Mouse (Mus musculus) forebrain, embryonic 15.5 days (tissue): ENCODE results near the gene Mfap1a. TPM values are rescaled to one million over a fixed set of nuclear protein-coding genes. Genes with fewer than 3 reads are reported as not detected.
"Not testable (repeated sequence)": the region's sequence is repeated elsewhere in the genome, so short reads cannot be mapped to it uniquely, and the experiment has no call there.

Experiments
- ATAC-seq: fragments of 200-750 bp; cut with Nextera tagmentation; replicated peaks from 2 replicates; pipeline ENCODE4 v1.8.0; 2017; ENCODE audit warnings: mild to moderate bottlenecking, moderate TSS enrichment, moderate library complexity
- H3K27ac ChIP-seq: fragments of 300-500 bp; sonication (generic); replicated peaks from 2 replicates; pipeline ENCODE4 v1.5.1; 2015; ENCODE audit warnings: mild to moderate bottlenecking, inconsistent platforms
- H3K27me3 ChIP-seq: fragments of 300-500 bp; sonication (generic); 2 replicates; pipeline ENCODE4 v1.6.1; 2015; ENCODE audit warnings: inconsistent platforms
- H3K36me3 ChIP-seq: fragments of 300-500 bp; sonication (generic); 2 replicates; pipeline ENCODE4 v1.6.1; 2015; ENCODE audit warnings: mild to moderate bottlenecking, inconsistent platforms
- H3K4me1 ChIP-seq: fragments of 300-500 bp; sonication (generic); 2 replicates; pipeline ENCODE4 v1.6.1; 2015; ENCODE audit warnings: inconsistent platforms
- H3K4me2 ChIP-seq: fragments of 300-500 bp; sonication (generic); replicated peaks from 2 replicates; pipeline ENCODE4 v1.6.1; 2015; ENCODE audit warnings: mild to moderate bottlenecking, inconsistent platforms
- H3K4me3 ChIP-seq: fragments of 300-500 bp; sonication (generic); 2 replicates; pipeline ENCODE4 v1.5.1; 2015; ENCODE audit warnings: mild to moderate bottlenecking, inconsistent platforms
- H3K9ac ChIP-seq: fragments of 300-500 bp; sonication (generic); replicated peaks from 2 replicates; pipeline ENCODE4 v1.6.1; 2015; ENCODE audit warnings: mild to moderate bottlenecking, inconsistent platforms
- H3K9me3 ChIP-seq: fragments of 300-500 bp; sonication (generic); 2 replicates; pipeline ENCODE4 v1.6.1; 2016; ENCODE audit warnings: inconsistent platforms
- WGBS: fragments of 180-500 bp; shearing (Covaris S2); methylation state at CpG from one replicate; pipeline ENCODE4 v1.1.7; 2015; ENCODE audit warnings: mixed read lengths; 5-methylcytosine and 5-hydroxymethylcytosine counted together
- polyA plus RNA-seq: library from polyadenylated mRNA; unstranded; fragments of >200 nt; fragmentation: Nextera tagmentation; extraction: Ambion mirVana; gene quantifications from 2 replicates; pipeline ENCODE4 v1.2.1, GENCODE M21; 2015

Mfap1a gene
- polyA plus RNA-seq, 1 experiment from 2014 or later: 32.5 TPM

GRCm38 (mm10) chr2:121509584-121509983, 3.1 kb upstream of the Mfap1a start:
- Histone ChIP-seq H3K4me2 (peak overlapping the region; percentile 44), H3K9ac (peak overlapping the region; percentile 35; the same call in 1 of the 2 replicates), H3K4me1 (peaks cover 22% of the 10 kb centered on the region), H3K36me3 (peaks cover 11% of the 10 kb centered on the region; the same call in 1 of the 2 replicates), H3K27me3 (no peaks in the 10 kb centered on the region), H3K27ac (no peak overlapping the region), H3K4me3 (peak overlapping the region; percentile 38), H3K9me3 (no peaks in the 10 kb centered on the region)
- 26% methylated on average over 16 of the region's 16 CpGs for whole genome bisulfite sequencing
- peak; percentile 59; the same call in 1 of the 2 replicates for ATAC-seq

GRCm38 (mm10) chr2:121507951-121508330, 1.5 kb upstream of the Mfap1a start:
- H3K27me3 ChIP-seq: no peaks in the 10 kb centered on the region
- no peak overlapping the region for H3K27ac ChIP-seq
- H3K4me1 ChIP-seq: peaks cover 22% of the 10 kb centered on the region
- ATAC-seq: no peak
- peak overlapping the region; percentile 72 for H3K4me2 ChIP-seq
- WGBS: 89% methylated on average over 2 of the region's 2 CpGs
- peak overlapping the region; percentile 59; the same call in 1 of the 2 replicates for H3K9ac ChIP-seq
- no peaks in the 10 kb centered on the region for H3K9me3 ChIP-seq
- H3K4me3 ChIP-seq: peak overlapping the region; percentile 54
- H3K36me3 ChIP-seq: peaks cover 9% of the 10 kb centered on the region; the same call in 1 of the 2 replicates

DNA sequence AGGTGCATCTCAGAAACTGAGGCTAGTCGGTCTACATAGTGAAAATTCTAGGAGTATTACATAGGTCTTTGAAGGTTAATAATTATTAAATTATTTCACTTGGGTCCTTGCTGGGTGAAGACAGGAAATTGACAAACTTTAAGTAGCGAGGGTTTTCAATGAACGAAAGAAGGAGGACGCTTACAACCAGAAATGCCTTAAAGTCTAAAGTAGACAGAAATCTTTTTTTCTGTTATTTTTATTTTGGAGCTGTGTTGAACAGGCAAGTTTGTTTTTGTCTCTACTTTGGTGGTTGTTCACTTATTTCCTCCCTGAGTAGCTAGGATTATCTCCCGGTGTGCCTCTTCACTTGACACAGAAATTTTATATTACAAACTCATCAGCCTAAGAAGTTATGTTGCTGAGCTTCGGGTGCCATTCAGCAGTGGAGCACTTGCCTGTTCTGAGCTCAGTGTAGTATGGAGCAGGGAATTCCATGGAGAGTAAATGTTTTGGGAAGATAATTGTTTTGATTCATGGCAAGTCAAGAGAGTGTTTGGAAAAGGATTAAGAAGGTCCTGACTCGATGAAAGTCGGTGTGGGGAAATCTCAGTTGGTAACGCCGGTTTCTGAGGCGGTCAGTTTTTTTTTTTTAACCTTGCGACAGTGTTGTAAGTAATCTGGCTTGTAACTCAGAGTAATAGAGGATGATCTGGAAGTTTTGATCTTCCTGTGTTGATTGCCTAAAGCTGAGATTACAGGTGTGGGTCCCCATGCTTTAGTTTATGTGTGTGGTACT, 897 bp upstream of the Mfap1a start:
- peak overlapping the region; percentile 59 for H3K9ac ChIP-seq
- H3K4me1 ChIP-seq: peaks cover 22% of the 10 kb centered on the region
- H3K27ac ChIP-seq: no peak overlapping the region
- WGBS: 13% methylated on average over 12 of the region's 12 CpGs
- peak overlapping the region; percentile 72 for H3K4me2 ChIP-seq
- H3K36me3 ChIP-seq: peaks cover 9% of the 10 kb centered on the region; the same call in 1 of the 2 replicates
- H3K4me3 ChIP-seq: peak overlapping the region; percentile 54
- no peaks in the 10 kb centered on the region for H3K27me3 ChIP-seq
- ATAC-seq: no peak
- no peaks in the 10 kb centered on the region for H3K9me3 ChIP-seq

- WGBS: 94% methylated on average over 3 of the region's 6 CpGs
- H3K4me2 ChIP-seq, H3K36me3 ChIP-seq, H3K4me1 ChIP-seq, H3K9ac ChIP-seq, H3K27ac ChIP-seq, ATAC-seq, H3K4me3 ChIP-seq, H3K27me3 ChIP-seq, H3K9me3 ChIP-seq: not testable (repeated sequence)
Measured at GRCm38 (mm10) chr2:121501550-121501949, 4.9 kb downstream of the Mfap1a start.

- H3K36me3 ChIP-seq, H3K9ac ChIP-seq, H3K4me3 ChIP-seq, H3K27me3 ChIP-seq, H3K4me2 ChIP-seq, H3K4me1 ChIP-seq, H3K27ac ChIP-seq, H3K9me3 ChIP-seq, ATAC-seq: not testable (repeated sequence)
- 77% methylated on average over 2 of the region's 2 CpGs for WGBS
Measured at GRCm38 (mm10) chr2:121484403-121484802, 22.1 kb downstream of the Mfap1a start.

GRCm38 (mm10) chr2:121483576-121483975, 22.9 kb downstream of the Mfap1a start:
- Histone ChIP-seq H3K4me1 (no peaks in the 10 kb centered on the region), H3K27ac (no peak overlapping the region), H3K27me3 (no peaks in the 10 kb centered on the region), H3K4me3 (no peak overlapping the region), H3K9ac (no peak overlapping the region), H3K4me2 (no peak overlapping the region), H3K9me3 (no peaks in the 10 kb centered on the region), H3K36me3 (no peaks in the 10 kb centered on the region)
- ATAC-seq: no peak
- 25% methylated on average over 8 of the region's 8 CpGs for WGBS

DNA sequence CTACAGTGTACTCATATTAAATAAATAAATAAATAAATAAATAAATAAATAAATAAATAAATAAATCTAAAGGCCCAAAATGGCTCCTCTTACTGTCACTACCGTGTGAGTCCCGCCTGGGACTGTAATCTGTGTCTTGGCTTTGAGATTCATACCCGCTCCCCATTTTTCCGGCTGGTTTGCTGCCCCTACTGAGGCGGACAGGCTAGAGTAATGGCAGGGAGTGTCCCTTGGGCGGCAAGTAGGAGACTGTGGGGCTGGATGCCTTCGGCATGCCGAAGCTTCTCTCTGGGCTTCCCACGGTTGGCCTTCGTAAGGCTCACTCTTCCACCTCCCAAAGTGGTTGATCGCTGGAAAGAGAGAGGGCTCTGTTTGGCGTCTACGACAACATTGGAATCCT, 25.5 kb downstream of the Mfap1a start:
- not testable (repeated sequence) for H3K4me1 ChIP-seq, H3K9me3 ChIP-seq, H3K4me3 ChIP-seq, H3K36me3 ChIP-seq, H3K9ac ChIP-seq, ATAC-seq, H3K4me2 ChIP-seq, H3K27me3 ChIP-seq, H3K27ac ChIP-seq
- WGBS: 91% methylated on average over 13 of the region's 13 CpGs

DNA sequence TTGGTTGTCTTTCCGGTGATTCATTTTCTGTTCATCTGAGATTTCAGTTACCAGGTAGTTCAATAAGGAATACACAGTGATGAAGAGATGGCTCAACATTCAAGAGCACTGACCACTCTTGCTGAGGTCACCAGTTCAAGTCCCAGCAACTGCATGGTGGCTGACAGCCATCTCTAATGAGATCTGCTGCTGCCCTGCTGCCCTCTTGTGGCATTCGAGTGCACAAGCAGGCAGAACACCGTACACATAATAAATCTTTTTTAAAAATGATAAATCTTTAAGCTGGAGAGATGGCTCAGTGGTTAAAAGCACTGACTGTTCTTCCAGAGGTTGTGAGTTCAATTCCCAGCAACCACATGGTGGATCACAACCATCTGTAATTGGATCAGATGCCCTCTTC, 26.0 kb downstream of the Mfap1a start:
- no peak overlapping the region for H3K4me3 ChIP-seq
- WGBS: 73% methylated on average over 3 of the region's 3 CpGs
- no peak overlapping the region for H3K9ac ChIP-seq
- H3K4me1 ChIP-seq: no peaks in the 10 kb centered on the region
- H3K4me2 ChIP-seq: no peak overlapping the region
- no peaks in the 10 kb centered on the region for H3K27me3 ChIP-seq
- no peak for ATAC-seq
- no peaks in the 10 kb centered on the region for H3K36me3 ChIP-seq
- H3K9me3 ChIP-seq: no peaks in the 10 kb centered on the region
- H3K27ac ChIP-seq: no peak overlapping the region

- no peak overlapping the region for H3K27ac ChIP-seq
- no peaks in the 10 kb centered on the region for H3K27me3 ChIP-seq
- WGBS: 80% methylated on average over 3 of the region's 3 CpGs
- ATAC-seq: no peak
- no peak overlapping the region for H3K4me3 ChIP-seq
- H3K36me3 ChIP-seq: no peaks in the 10 kb centered on the region
- H3K4me2 ChIP-seq: no peak overlapping the region
- H3K9me3 ChIP-seq: no peaks in the 10 kb centered on the region
- H3K4me1 ChIP-seq: peaks cover 8% of the 10 kb centered on the region
- H3K9ac ChIP-seq: no peak overlapping the region
Measured at GRCm38 (mm10) chr2:121477491-121478266, 28.8 kb downstream of the Mfap1a start.

- not testable (repeated sequence) for H3K27me3 ChIP-seq, H3K4me1 ChIP-seq, H3K27ac ChIP-seq, H3K9ac ChIP-seq, H3K4me3 ChIP-seq, H3K36me3 ChIP-seq, ATAC-seq, H3K4me2 ChIP-seq, H3K9me3 ChIP-seq
- 96% methylated on average over 2 of the region's 2 CpGs for WGBS
Measured at GRCm38 (mm10) chr2:121475306-121475705, 31.2 kb downstream of the Mfap1a start.

DNA sequence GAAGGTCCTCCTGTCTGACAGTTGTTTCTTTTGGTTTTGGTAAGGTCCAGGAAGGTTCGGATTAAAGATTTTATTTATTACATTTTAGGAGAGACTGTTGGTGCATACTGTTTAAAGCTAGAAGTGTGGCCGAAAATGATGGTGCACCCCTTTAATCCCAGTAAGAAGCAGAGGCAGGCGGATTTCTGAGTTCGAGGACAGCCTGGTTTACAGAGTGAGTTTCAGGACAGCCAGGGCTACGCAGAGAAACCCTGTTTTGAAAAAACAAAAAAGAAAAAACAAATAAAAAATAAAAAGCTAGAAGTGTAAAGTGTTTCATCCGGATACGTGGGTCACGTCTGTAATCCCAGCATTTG, 32.3 kb downstream of the Mfap1a start:
- WGBS: 36% methylated on average over 8 of the region's 8 CpGs
- Histone ChIP-seq H3K27me3 (no peaks in the 10 kb centered on the region), H3K36me3 (no peaks in the 10 kb centered on the region), H3K4me1 (peaks cover 8% of the 10 kb centered on the region), H3K4me2 (peak overlapping the region; percentile 73), H3K9me3 (no peaks in the 10 kb centered on the region), H3K27ac (peak overlapping the region; percentile 80), H3K9ac (peak overlapping the region; percentile 66), H3K4me3 (peak overlapping the region; percentile 70)
- ATAC-seq: no peak; the same call in 1 of the 2 replicates

GRCm38 (mm10) chr2:121473301-121474179, 32.9 kb downstream of the Mfap1a start, which contains the start of gene Mfap1b:
TSS of gene Mfap1b (minus strand) at chr2:121474067.
- peak; percentile 97 for ATAC-seq
- 5% methylated on average over 41 of the region's 41 CpGs for WGBS
- not testable (repeated sequence) for H3K9me3 ChIP-seq, H3K4me1 ChIP-seq, H3K27me3 ChIP-seq, H3K36me3 ChIP-seq
- Histone ChIP-seq H3K4me2 (peak within 1 kb of the TSS; percentile 73), H3K4me3 (peak within 1 kb of the TSS; percentile 70), H3K27ac (peak within 1 kb of the TSS; percentile 80), H3K9ac (peak within 1 kb of the TSS; percentile 66)
